Mouse (Mus musculus) liver, adult 2 months (tissue): ENCODE data around the gene Apoa1. TPM values are rescaled to one million over a fixed set of nuclear protein-coding genes. Genes with fewer than 3 reads are reported as not detected.
A peak's percentile ranks its signal among the peaks of the same experiment; 100 is the strongest.

Experiments used
- DNase-seq: peaks from one replicate; pipeline ENCODE4 v3.0.0-alpha.2; 2011; ENCODE audit warnings: low read depth, low spot score; ENCODE audit errors: extremely low read depth
- H3K27ac ChIP-seq: fragments of 200-500 bp; replicated peaks from 2 replicates; pipeline ENCODE4 v1.5.1; 2012; ENCODE audit warnings: low read depth, mild to moderate bottlenecking, control low read depth, inconsistent platforms, low read length; ENCODE audit not compliant: insufficient read depth
- H3K27me3 ChIP-seq: fragments of 200-500 bp; 2 replicates; pipeline ENCODE4 v1.6.1; 2012; ENCODE audit warnings: mild to moderate bottlenecking, moderate library complexity, low read length, inconsistent platforms; ENCODE audit not compliant: control insufficient read depth, insufficient read depth
- H3K36me3 ChIP-seq: fragments of 200-500 bp; 2 replicates; pipeline ENCODE4 v1.6.1; 2012; ENCODE audit warnings: low read length, inconsistent platforms; ENCODE audit not compliant: control insufficient read depth, insufficient read depth
- H3K4me1 ChIP-seq: fragments of 200-500 bp; 2 replicates; pipeline ENCODE4 v1.6.1; 2011; ENCODE audit warnings: low read length; ENCODE audit not compliant: control insufficient read depth, insufficient read depth
- H3K4me3 ChIP-seq: fragments of 200-500 bp; 2 replicates; pipeline ENCODE4 v1.5.1; 2011; ENCODE audit warnings: low read depth, mild to moderate bottlenecking, control low read depth, low read length, moderate library complexity; ENCODE audit not compliant: insufficient read depth
- H3K79me2 ChIP-seq: fragments of 200-500 bp; 2 replicates; pipeline ENCODE4 v1.6.1; 2012; ENCODE audit warnings: inconsistent platforms, mild to moderate bottlenecking, low read length, moderate library complexity; ENCODE audit not compliant: control insufficient read depth, insufficient read depth
- H3K9ac ChIP-seq: fragments of 200-500 bp; 2 replicates; pipeline ENCODE4 v1.6.1; 2012; ENCODE audit warnings: low read depth, mild to moderate bottlenecking, control low read depth, inconsistent platforms, low read length
- CTCF ChIP-seq: fragments of 200-500 bp; IDR thresholded peaks from 2 replicates; pipeline ENCODE4 v1.5.1; 2011; ENCODE audit warnings: low read depth, low read length, control low read depth
- POLR2A ChIP-seq: fragments of 200-500 bp; IDR thresholded peaks from 2 replicates; pipeline ENCODE4 v1.6.1; 2011; ENCODE audit warnings: low read length, control low read depth; ENCODE audit not compliant: insufficient read depth; ENCODE audit errors: extremely low read depth
- WGBS: fragments of 180-500 bp; shearing (Covaris S2); methylation state at CpG from one replicate; pipeline ENCODE4 v1.1.7; 2018; 5-methylcytosine and 5-hydroxymethylcytosine counted together
- polyA plus RNA-seq: library from polyadenylated mRNA; depleted of rRNA; stranded (reverse); fragments of >200 nt; gene quantifications from 2 replicates; pipeline ENCODE4 v1.2.3, GENCODE M21; 2012
- total RNA-seq: library from RNA; depleted of rRNA; stranded (reverse); fragments of >200 nt; gene quantifications from 2 replicates; pipeline ENCODE4 v1.2.3, GENCODE M21; 2014

The Apoa1 gene
- total and polyA plus RNA-seq, 2 experiments: 4,768 to 8,406 TPM

GRCm38 (mm10) chr9:46224945-46225660 is 3.3 kb upstream of the Apoa1 start:
- Histone ChIP-seq H3K4me3 (no peak overlapping the region), H3K27ac (peak overlapping the region; percentile 91), H3K9ac (peak overlapping the region; percentile 59), H3K36me3 (peaks cover 9% of the 10 kb centered on the region; the same call in 1 of the 2 replicates), H3K27me3 (no peaks in the 10 kb centered on the region), H3K4me1 (peaks cover 45% of the 10 kb centered on the region), H3K79me2 (no peaks in the 10 kb centered on the region)
- TF ChIP-seq CTCF (no peak), POLR2A (0 out of 2 replicates have a peak, but pooled peaks have one; percentile 32)
- peak; percentile 96 for DNase-seq
- 10% methylated on average over 5 of the region's 5 CpGs for WGBS

GRCm38 (mm10) chr9:46227064-46227614 is 1.2 kb upstream of the Apoa1 start:
- DNase-seq: peak; percentile 68

GRCm38 (mm10) chr9:46229573-46230449 is 1.4 kb downstream of the Apoa1 start:
- DNase-seq: peak; percentile 86
- H3K27ac ChIP-seq: peak overlapping the region; percentile 90
- TF ChIP-seq CTCF (peak; percentile 72), POLR2A (peak; percentile 85)
- H3K9ac ChIP-seq: peak overlapping the region; percentile 85
- peaks cover 17% of the 10 kb centered on the region; the same call in 1 of the 2 replicates for H3K4me1 ChIP-seq
- H3K4me3 ChIP-seq: peak overlapping the region; percentile 56
- H3K36me3 ChIP-seq: peaks cover 4% of the 10 kb centered on the region; the same call in 1 of the 2 replicates
- no peaks in the 10 kb centered on the region for H3K27me3 ChIP-seq
- H3K79me2 ChIP-seq: peaks cover 8% of the 10 kb centered on the region
- 5% methylated on average over 37 of the region's 37 CpGs for WGBS

More at GRCm38 (mm10) chr9:46227064-46227614, 1.2 kb upstream of the Apoa1 start:
- TF ChIP-seq POLR2A: 0 out of 2 replicates have a peak, but pooled peaks have one; percentile 0
- no peak for TF ChIP-seq CTCF
- Histone ChIP-seq H3K4me1 (peaks cover 34% of the 10 kb centered on the region), H3K4me3 (no peak overlapping the region), H3K27me3 (no peaks in the 10 kb centered on the region), H3K9ac (0 out of 2 replicates have a peak overlapping the region, but pooled peaks have one; percentile 3), H3K79me2 (no peaks in the 10 kb centered on the region), H3K27ac (peak overlapping the region; percentile 91), H3K36me3 (peaks cover under 1% of the 10 kb centered on the region; the same call in 1 of the 2 replicates)
- 28% methylated on average over 3 of the region's 3 CpGs for WGBS

- DNase-seq: peak; percentile 89
- peak overlapping the region; percentile 90 for H3K27ac ChIP-seq
Measured at GRCm38 (mm10) chr9:46230450-46230975, 2.1 kb downstream of the Apoa1 start.

GRCm38 (mm10) chr9:46235196-46235595 is 6.8 kb downstream of the Apoa1 start:
- H3K4me1 ChIP-seq: peaks cover 13% of the 10 kb centered on the region
- TF ChIP-seq CTCF (no peak), POLR2A (peak; percentile 87; the same call in 1 of the 2 replicates)
- DNase-seq: peak; percentile 96
- H3K36me3 ChIP-seq: peaks cover 4% of the 10 kb centered on the region; the same call in 1 of the 2 replicates
- peaks cover 8% of the 10 kb centered on the region for H3K79me2 ChIP-seq
- WGBS: 24% methylated on average over 6 of the region's 6 CpGs
- H3K4me3 ChIP-seq: peak overlapping the region; percentile 87
- H3K27me3 ChIP-seq: no peaks in the 10 kb centered on the region
- H3K9ac ChIP-seq: peak overlapping the region; percentile 95
- H3K27ac ChIP-seq: peak overlapping the region; percentile 97

More at GRCm38 (mm10) chr9:46230450-46230975, 2.1 kb downstream of the Apoa1 start:
- Histone ChIP-seq H3K4me1 (peaks cover 13% of the 10 kb centered on the region; the same call in 1 of the 2 replicates), H3K79me2 (peaks cover 8% of the 10 kb centered on the region), H3K27me3 (no peaks in the 10 kb centered on the region), H3K4me3 (peak overlapping the region; percentile 56), H3K9ac (peak overlapping the region; percentile 85), H3K36me3 (peaks cover 4% of the 10 kb centered on the region; the same call in 1 of the 2 replicates)
- WGBS: 16% methylated on average over 13 of the region's 13 CpGs
- TF ChIP-seq POLR2A: peak; percentile 75
- peak; percentile 25; the same call in 1 of the 2 replicates for TF ChIP-seq CTCF
